Mouse (Mus musculus) 3T3-L1 (cell line): ENCODE data around the gene Tmem221.
A peak's percentile ranks its signal among the peaks of the same experiment; 100 is the strongest.

Experiments used
- DNase-seq: peaks from one replicate; pipeline ENCODE4 v3.0.0-alpha.2; 2015; ENCODE audit warnings: low read depth, low spot score

The Tmem221 gene

DNA sequence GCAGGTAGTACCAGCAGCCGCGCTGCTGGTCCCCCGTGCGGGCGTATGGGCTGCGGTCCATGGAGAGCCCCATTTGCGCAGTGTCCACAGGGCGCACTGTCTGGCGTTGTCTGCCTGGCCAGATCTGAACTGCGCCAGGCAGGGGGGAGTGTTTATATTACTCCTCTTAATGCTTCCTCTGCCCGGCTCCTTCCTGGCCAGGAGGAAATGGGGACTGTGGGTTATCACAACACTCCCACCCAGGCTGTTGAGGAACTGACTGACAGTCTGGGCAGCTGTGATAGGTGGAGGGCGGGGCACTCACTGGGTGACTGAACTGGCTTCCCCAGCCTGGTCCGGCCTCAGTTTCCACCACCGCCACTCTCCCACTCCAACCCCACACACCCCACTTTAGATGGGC lies 47.0 kb downstream of the Tmem221 start, which contains the start of gene Plvap:
Plvap (minus strand) TSS at position 109 of the 400 bp plus-strand sequence.
- no peak for DNase-seq

DNA sequence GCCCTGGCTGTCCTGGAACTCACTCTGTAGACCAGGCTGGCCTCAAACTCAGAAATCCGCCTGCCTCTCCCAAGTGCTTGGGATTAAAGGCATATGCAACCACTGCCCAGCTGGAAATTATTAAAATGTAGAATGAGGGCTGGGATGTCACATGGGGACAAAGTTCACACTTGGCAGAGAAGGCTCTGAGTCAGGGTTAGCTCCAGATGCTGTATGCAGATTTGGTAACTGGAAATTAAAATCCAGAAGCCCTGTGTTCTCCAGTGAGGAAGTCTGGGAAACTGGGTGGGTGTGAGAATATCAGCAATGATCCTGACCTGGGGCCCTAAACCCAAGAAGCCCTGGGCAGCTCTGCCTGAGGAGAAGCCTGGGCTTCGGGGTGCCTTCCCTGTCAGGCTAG lies 49.4 kb downstream of the Tmem221 start:
- DNase-seq: peak; percentile 89

DNA sequence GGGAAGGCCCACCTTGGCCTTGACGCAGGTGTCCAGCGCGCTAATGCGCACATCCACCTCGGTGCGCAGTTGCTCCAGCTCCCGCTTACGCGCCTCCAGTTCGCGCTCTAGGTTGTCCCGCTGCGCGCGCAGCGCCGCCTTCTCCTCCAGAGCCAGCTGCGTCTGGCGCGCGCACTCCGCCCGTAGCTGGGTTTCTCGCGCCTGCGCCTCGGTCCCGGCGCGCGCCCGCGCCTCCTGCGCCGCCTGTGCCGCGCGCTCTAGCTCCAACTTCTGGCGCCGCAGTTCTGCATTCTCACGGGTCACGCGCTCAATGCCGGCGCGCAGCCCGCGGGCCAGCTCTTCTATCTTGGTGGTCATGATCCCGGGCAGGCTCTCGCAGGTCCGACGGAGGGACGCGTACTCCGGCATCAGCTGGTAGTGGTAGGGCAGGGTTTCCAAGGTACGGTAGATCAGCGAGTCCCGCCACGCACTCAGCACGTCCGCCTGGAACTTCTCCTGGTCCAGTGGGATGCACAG lies 51.0 kb downstream of the Tmem221 start:
- DNase-seq: no peak

DNA sequence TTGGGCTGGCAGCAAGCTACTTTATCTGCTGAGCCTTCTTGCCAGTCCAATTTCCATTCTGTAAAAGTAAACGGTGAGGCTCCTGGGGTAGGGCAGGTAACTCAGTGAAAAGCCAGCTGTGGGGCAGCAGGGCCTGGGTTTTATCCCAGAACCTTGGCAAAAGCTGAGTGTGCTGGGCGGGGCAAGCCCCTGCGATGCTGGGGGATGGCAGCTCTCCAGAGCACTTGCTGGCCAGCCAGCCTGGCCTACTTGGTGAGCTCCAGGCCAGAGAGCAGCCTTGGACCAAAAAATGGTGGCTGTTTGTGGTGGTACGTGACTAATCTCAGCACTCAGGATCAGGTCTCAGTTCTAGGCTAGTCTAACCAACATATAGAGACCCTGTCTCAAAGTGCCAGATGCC lies 52.7 kb downstream of the Tmem221 start:
- DNase-seq: peak; percentile 76

DNA sequence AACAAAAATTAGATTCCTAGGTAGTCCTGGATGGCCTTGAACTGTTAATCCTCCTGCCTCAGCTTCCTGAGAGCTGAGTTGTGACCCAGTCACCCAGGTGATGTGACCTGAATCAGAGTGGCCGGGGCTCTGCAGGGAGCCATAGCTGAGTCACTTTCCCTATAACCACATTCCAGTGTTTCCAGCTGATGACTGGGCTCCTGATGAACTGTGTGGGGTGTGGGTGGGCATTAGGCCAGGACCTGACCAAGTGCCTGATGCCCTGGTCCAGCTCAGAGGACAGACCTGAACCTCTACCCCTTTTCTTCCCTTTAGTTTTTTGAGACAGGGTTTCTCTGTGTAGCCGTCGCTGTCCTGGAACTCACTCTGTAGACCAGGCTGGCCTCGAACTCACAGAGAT lies 53.3 kb downstream of the Tmem221 start:
- peak; percentile 84 for DNase-seq

DNA sequence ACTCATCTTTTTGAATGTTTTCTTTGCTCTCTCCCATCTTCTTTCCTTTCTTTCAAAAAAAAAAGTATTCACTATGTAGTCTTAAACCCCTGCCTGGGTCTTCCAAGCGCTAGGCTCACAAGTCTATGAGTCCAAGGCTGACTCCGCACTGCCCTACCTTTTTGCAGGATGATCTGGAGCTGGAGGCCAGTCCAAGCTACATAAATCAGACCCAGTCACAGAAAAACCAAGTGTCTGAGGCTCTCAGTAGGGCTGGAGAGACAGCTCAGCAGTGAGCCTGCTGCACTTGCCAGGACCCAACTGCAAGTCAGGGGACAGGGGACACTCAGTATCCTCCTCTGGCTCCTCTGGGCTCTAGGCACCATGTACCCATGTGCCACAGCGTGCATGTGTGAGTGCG lies 54.3 kb downstream of the Tmem221 start:
- no peak for DNase-seq
